Mouse (Mus musculus) midbrain, embryonic 10.5 days (tissue): Measurements from ENCODE around the gene Usp40. TPM values are rescaled to one million over a fixed set of nuclear protein-coding genes. Genes with fewer than 3 reads are reported as not detected.

Experiments
- DNase-seq: peaks from one replicate; pipeline ENCODE4 v3.0.0-alpha.2; 2017; ENCODE audit warnings: low spot score
- H3K27ac ChIP-seq: fragments of 300-500 bp; sonication (generic); replicated peaks from 2 replicates; pipeline ENCODE4 v1.5.1; 2016; ENCODE audit warnings: mild to moderate bottlenecking
- H3K27me3 ChIP-seq: fragments of 300-500 bp; sonication (generic); 2 replicates; pipeline ENCODE4 v1.6.1; 2016; ENCODE audit warnings: low read depth, mild to moderate bottlenecking; ENCODE audit not compliant: poor library complexity, severe bottlenecking
- H3K36me3 ChIP-seq: fragments of 300-500 bp; sonication (generic); 2 replicates; pipeline ENCODE4 v1.6.1; 2016; ENCODE audit warnings: mild to moderate bottlenecking, moderate library complexity
- H3K4me1 ChIP-seq: fragments of 300-500 bp; sonication (generic); 2 replicates; pipeline ENCODE4 v1.6.1; 2016
- H3K4me3 ChIP-seq: fragments of 300-500 bp; sonication (generic); 2 replicates; pipeline ENCODE4 v1.5.1; 2016; ENCODE audit warnings: mild to moderate bottlenecking, moderate library complexity
- H3K9me3 ChIP-seq: fragments of 300-500 bp; sonication (generic); replicated peaks from 2 replicates; pipeline ENCODE4 v1.6.1; 2016; ENCODE audit warnings: mild to moderate bottlenecking
- WGBS: fragments of 180-500 bp; shearing (Covaris S2); methylation state at CpG from one replicate; pipeline ENCODE4 v1.1.7; 2016; 5-methylcytosine and 5-hydroxymethylcytosine counted together
- polyA plus RNA-seq: library from polyadenylated mRNA; unstranded; fragments of >200 nt; fragmentation: Nextera tagmentation; extraction: Ambion mirVana; gene quantifications from 2 replicates; pipeline ENCODE4 v1.2.1, GENCODE M21; 2016

Gene Usp40
- polyA plus RNA-seq, 1 experiment from 2014 or later, result 30.9 TPM

DNA sequence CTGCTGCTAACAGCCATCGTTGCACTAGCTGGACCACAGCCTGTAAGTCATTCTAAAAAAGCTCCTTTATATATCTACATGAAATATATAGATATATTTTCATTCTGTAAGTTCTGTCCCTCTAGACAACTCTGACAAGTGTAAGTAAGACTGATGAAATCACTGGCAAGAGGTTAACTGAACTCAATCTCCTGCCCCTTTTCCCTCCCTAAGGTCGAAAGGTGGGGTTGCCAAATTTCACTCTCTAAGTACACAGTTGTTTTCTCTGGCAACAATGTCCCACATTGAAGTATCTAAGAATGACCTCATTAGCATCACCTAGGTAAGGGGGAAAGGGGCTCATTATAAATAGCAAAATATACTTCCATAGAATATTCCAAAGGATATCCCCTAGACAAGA is 15.6 kb downstream of the Usp40 start:
- H3K36me3 ChIP-seq, result peaks cover 97% of the 10 kb centered on the region
- no peak overlapping the region for H3K4me3 ChIP-seq
- 94% methylated on average over 2 of the region's 2 CpGs for WGBS

DNA sequence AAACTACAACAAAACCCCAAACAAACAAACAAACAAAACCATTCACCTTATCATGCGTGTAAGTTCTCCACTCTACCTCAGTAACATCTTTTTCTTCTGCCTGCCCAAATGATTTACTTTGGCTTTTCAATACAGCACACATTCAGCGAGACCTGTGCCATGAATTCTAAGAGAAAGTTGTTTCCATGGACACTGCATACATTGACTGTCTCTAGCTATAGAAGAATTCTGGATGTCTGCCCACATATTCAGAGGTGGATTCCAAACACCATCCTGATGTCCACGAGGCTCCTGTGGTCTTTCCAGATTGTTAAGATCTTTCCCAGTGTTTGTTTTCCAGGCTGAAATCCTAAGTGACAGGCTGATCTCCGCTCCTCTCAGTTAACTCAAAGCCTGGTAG is 26.1 kb downstream of the Usp40 start:
- no peak overlapping the region for H3K27ac ChIP-seq
- 88% methylated on average over 4 of the region's 4 CpGs for WGBS
- H3K4me1 ChIP-seq, result no peaks in the 10 kb centered on the region
- H3K36me3 ChIP-seq, result peaks cover 99% of the 10 kb centered on the region
- no peak for DNase-seq
- H3K9me3 ChIP-seq, result no peaks in the 10 kb centered on the region
- no peaks in the 10 kb centered on the region for H3K27me3 ChIP-seq
- H3K4me3 ChIP-seq, result no peak overlapping the region

More for the DNA sequence above, 15.6 kb downstream of the Usp40 start:
- Histone ChIP-seq H3K27me3 (no peaks in the 10 kb centered on the region), H3K9me3 (no peaks in the 10 kb centered on the region), H3K27ac (no peak overlapping the region), H3K4me1 (no peaks in the 10 kb centered on the region)
- DNase-seq, result no peak

DNA sequence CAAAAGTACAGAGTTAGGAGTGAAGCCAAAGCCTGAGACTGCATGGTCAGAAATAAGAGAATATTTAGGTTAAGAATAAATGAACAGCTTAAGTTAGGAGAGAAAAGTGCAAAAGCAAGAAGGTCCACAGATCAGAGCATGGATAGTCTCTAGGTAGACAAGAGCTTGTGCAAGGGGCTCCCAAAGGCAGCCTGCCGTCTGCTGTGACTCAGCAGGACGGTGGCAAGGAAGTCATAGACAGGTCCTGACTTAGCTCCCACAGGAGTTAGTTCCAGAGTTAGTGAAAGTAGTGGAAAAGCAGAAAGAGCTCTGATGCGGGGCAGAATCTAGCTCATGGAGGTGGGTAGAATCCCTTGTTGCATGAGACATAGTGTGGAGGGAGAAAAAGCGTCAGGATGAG is 38.0 kb downstream of the Usp40 start:
- H3K36me3 ChIP-seq, result peaks cover 60% of the 10 kb centered on the region
- H3K4me3 ChIP-seq, result no peak overlapping the region
- no peaks in the 10 kb centered on the region for H3K9me3 ChIP-seq
- H3K4me1 ChIP-seq, result peaks cover 12% of the 10 kb centered on the region
- peaks cover 17% of the 10 kb centered on the region; the same call in 1 of the 2 replicates for H3K27me3 ChIP-seq
- no peak overlapping the region for H3K27ac ChIP-seq
- 88% methylated on average over 4 of the region's 4 CpGs for WGBS
- no peak for DNase-seq

DNA sequence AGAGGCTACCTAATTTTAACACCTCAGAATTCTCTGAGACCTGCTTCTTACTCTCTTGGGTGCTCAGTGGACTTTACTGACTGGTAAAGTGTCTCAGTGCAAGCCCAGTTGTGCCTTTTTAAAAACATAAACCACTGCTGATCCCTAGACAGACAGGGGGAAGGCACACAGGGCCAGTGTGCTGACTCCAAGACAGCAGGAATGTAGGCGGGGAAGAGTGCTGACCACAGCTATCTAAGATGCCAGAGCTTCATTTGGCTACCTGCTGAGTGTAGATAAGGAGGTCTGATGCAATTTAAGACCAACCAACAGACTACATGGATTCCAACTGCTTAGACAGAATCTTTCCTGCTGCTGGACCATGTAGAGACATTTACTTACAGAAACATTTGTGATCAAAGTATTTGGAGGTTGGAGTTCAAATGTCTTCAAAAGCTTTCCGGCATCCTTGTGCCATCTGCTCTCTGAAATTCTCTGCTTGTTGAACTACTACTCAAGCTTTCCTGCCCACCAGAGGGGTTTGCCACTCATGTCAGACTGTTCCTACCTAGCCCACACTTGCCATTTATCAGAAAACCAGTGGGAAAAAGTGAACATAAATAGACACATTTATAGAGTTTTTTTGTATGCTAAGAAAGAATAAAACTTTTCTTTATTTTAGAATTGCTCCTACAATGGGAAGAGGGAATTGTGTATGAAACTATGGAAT is 46.7 kb downstream of the Usp40 start:
- no peak for DNase-seq
- Histone ChIP-seq H3K4me1 (peaks cover 16% of the 10 kb centered on the region), H3K9me3 (no peaks in the 10 kb centered on the region), H3K4me3 (no peak overlapping the region), H3K27ac (peak overlapping the region; percentile 64; the same call in 1 of the 2 replicates), H3K36me3 (peaks cover 79% of the 10 kb centered on the region), H3K27me3 (no peaks in the 10 kb centered on the region)
- WGBS, result 83% methylated on average over 2 of the region's 2 CpGs

DNA sequence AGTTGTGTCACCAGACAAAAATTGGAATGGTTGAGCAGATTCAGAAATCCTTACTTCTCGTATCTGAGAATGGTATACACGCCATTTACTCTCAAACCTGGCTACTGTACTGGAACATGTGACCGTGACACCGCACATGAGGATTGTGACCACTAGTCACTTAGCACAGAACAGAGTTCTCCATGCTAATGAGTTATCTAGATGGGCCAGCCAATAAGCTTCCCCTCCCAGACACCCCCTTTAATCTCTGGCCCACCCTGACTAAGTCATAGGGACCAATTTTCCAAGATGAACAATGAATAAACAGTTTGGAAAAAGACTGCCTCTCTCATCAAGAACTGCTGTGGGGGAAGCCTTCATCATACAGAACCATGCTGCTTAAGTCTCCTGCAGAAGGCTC is 47.6 kb downstream of the Usp40 start:
- H3K4me3 ChIP-seq, result no peak overlapping the region
- peak overlapping the region; percentile 64; the same call in 1 of the 2 replicates for H3K27ac ChIP-seq
- no peaks in the 10 kb centered on the region for H3K27me3 ChIP-seq
- no peaks in the 10 kb centered on the region for H3K9me3 ChIP-seq
- peaks cover 16% of the 10 kb centered on the region for H3K4me1 ChIP-seq
- peaks cover 79% of the 10 kb centered on the region for H3K36me3 ChIP-seq
- DNase-seq, result no peak
- 91% methylated on average over 4 of the region's 4 CpGs for WGBS

DNA sequence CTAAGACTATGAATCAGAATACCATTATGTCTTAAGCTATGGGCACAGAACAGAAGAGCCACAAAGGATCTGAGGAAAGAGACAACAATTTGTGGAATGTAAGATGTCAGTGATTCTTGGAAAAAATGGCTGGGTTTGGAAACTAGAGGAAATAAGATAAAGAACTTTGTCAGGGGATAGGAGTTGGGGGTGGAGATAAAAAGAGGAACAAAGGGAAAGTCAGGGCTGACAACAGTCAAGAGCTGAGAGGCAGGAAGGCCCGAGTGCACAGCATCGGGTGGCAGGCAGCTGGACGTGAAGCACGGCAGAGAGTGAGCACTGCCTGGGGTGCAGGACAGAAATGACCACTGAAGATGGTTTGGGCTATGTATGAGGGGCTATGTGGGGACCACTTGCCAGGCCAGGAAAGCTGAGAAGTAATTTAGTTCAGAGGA is 48.3 kb downstream of the Usp40 start:
- peak overlapping the region; percentile 64; the same call in 1 of the 2 replicates for H3K27ac ChIP-seq
- WGBS, result 26% methylated on average over 4 of the region's 4 CpGs
- H3K36me3 ChIP-seq, result peaks cover 82% of the 10 kb centered on the region
- no peaks in the 10 kb centered on the region for H3K9me3 ChIP-seq
- no peaks in the 10 kb centered on the region for H3K27me3 ChIP-seq
- peaks cover 16% of the 10 kb centered on the region for H3K4me1 ChIP-seq
- no peak overlapping the region for H3K4me3 ChIP-seq
- no peak for DNase-seq

DNA sequence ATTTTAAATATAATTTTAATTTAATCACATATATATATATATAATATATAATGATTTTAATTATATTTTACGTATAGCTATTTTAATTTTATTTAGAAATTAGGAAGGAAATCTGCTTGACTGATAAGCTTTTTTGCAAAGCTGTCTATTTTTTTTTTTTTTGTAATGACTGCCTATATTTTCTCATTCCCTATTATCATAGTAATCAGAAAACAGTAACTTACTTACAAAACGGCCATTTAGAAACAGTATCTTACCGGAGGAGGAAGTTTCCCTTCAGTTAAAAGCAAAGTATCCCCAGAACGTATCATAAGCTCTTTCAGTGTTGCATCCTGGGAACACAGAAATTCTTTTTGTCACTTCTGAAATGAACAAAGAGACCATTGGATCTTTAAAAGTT is 48.8 kb downstream of the Usp40 start:
- no peaks in the 10 kb centered on the region for H3K27me3 ChIP-seq
- H3K36me3 ChIP-seq, result peaks cover 84% of the 10 kb centered on the region
- peaks cover 16% of the 10 kb centered on the region for H3K4me1 ChIP-seq
- H3K4me3 ChIP-seq, result no peak overlapping the region
- no peaks in the 10 kb centered on the region for H3K9me3 ChIP-seq
- 82% methylated on average over 4 of the region's 4 CpGs for WGBS
- DNase-seq, result no peak
- H3K27ac ChIP-seq, result no peak overlapping the region

DNA sequence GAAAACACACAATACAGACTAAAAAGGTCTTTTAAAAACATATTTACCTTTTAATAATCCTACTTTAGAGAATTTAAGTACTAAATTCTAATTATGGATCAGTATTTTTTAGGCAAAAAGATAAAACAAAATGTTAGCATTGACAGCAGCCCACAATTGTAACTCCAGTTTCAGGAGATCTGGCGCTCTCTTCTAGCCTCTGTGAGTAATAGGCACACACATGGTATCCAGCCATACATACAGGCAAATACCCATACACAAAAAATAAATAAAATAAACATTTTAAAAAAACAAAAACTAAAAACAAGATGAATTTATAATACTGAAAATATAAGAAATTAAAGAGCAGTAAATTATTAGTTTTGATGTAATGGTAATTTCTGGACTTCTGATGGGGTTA is 49.4 kb downstream of the Usp40 start:
- no peak overlapping the region for H3K4me3 ChIP-seq

DNA sequence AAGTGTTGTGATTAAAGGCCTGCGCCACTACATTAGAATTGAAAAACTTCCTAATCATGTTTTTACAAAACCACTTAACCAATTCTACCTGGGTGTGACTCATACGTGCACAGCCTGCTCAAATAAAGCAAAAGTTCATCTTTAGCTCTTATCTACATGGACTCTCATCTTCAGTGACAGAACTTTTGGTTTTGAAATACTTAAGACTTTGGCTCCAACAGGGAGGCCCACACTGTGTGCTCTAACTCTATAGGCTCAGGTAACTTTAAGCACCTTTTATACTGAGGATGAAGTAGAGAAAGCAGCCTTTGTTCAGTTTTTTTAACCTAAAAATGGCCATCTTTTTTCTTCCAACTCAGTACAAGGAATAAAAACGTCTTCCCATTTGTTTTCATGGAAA is 55.3 kb downstream of the Usp40 start:
- no peak for DNase-seq
- Histone ChIP-seq H3K9me3 (no peaks in the 10 kb centered on the region), H3K27ac (no peak overlapping the region), H3K36me3 (peaks cover 94% of the 10 kb centered on the region), H3K4me3 (no peak overlapping the region), H3K4me1 (no peaks in the 10 kb centered on the region), H3K27me3 (no peaks in the 10 kb centered on the region)
- 87% methylated on average over 3 of the region's 3 CpGs for WGBS

More for the DNA sequence above, 49.4 kb downstream of the Usp40 start:
- Histone ChIP-seq H3K27ac (no peak overlapping the region), H3K4me1 (peaks cover 16% of the 10 kb centered on the region), H3K9me3 (no peaks in the 10 kb centered on the region), H3K36me3 (peaks cover 84% of the 10 kb centered on the region), H3K27me3 (no peaks in the 10 kb centered on the region)
- WGBS, result 95% methylated on average over 1 of the region's 1 CpGs
- DNase-seq, result no peak

DNA sequence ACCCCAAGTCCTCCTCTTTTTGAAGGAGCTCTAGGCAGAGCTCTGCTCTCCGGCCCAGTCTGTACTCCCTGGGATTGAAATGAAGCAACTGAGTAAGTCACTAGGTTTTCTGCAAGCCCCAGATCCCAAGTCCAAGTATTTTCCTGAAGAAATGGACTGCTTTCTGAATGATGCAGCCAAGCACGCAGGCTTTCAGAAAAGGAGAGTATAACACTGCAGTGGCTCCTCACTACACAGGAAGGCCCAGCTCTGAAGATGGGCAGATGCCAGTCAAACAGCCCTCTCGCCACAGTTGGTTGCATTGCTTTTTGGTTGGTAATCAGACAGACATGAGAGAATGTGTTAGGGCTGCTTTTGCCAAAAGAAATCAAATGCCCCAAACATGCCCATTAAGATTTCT is 56.7 kb downstream of the Usp40 start:
- Histone ChIP-seq H3K9me3 (no peaks in the 10 kb centered on the region), H3K27me3 (no peaks in the 10 kb centered on the region), H3K4me3 (no peak overlapping the region), H3K36me3 (peaks cover 97% of the 10 kb centered on the region), H3K27ac (no peak overlapping the region), H3K4me1 (no peaks in the 10 kb centered on the region)
- 93% methylated on average over 3 of the region's 3 CpGs for WGBS
- no peak for DNase-seq

DNA sequence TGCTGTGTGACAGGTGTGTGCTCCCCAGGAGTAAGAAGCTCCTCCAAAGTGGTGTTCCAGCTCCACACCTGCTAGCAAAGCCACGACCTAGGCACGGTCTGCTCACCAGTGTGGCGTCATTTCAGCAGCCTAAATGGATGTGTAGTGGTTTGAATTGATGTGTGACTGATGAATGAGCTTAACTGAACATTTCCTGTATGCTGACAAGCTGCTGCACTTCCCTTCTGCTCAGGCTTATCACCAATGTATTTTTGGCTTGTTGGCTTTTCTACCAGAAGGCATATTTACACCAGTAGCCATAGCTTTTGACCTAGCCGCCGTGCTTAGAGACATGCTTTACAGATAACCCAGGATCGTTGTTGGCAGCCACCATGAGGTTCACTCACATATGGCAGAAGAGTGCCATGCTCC is 60.7 kb downstream of the Usp40 start:
- Histone ChIP-seq H3K27me3 (no peaks in the 10 kb centered on the region), H3K4me3 (no peak overlapping the region), H3K36me3 (peaks cover 98% of the 10 kb centered on the region), H3K4me1 (no peaks in the 10 kb centered on the region), H3K9me3 (no peaks in the 10 kb centered on the region), H3K27ac (no peak overlapping the region)
- DNase-seq, result no peak
- 95% methylated on average over 6 of the region's 6 CpGs for WGBS

DNA sequence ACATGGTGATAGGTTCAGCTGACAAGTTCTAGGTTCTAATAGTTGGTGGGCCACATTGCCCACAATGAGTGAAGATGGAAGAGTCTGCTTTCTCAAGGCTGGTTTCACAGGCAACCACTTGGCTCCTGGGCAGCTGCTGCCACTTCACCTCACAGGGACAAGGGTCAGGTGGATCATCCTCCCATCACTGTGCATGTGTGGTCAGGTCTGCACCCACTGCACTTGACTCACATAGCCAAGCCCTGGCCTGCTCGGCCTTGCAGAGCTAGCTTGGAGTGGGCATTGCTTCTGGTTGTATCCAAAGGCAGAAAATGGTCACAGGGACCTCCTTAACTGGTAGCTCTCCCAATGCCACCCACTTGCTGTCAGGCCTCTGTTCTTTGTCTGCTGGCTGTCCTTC is 66.6 kb downstream of the Usp40 start:
- DNase-seq, result no peak
- H3K9me3 ChIP-seq, result no peaks in the 10 kb centered on the region
- H3K36me3 ChIP-seq, result peaks cover 100% of the 10 kb centered on the region
- no peaks in the 10 kb centered on the region for H3K27me3 ChIP-seq
- H3K4me1 ChIP-seq, result no peaks in the 10 kb centered on the region
- whole genome bisulfite sequencing, result 93% methylated on average over 1 of the region's 1 CpGs
- H3K27ac ChIP-seq, result no peak overlapping the region
- no peak overlapping the region for H3K4me3 ChIP-seq

DNA sequence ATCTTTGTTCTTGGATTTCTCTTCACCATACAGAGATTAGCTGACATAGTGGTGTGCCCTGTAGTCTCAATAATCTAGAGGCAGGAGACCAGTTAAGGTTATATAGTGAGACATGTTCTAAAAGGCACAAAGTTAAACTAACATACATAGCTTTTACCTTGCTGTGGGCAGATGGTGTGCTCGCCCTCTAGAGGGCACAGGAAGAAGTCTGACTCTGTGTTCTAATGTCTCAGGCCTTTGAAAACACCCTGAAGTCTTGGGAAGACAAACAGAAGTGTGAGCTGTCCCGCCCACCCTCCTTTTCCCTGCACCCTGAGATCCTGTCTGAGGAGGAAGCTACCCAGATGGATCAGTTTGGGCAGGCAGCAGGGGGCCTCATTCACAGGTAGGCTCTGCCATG is 71.8 kb downstream of the Usp40 start:
- WGBS, result 55% methylated on average over 2 of the region's 2 CpGs
- H3K36me3 ChIP-seq, result peaks cover 98% of the 10 kb centered on the region
- no peak for DNase-seq

More for the DNA sequence above, 71.8 kb downstream of the Usp40 start:
- H3K9me3 ChIP-seq, result no peaks in the 10 kb centered on the region
- no peaks in the 10 kb centered on the region for H3K27me3 ChIP-seq
- H3K4me3 ChIP-seq, result no peak overlapping the region
- H3K27ac ChIP-seq, result no peak overlapping the region
- no peaks in the 10 kb centered on the region for H3K4me1 ChIP-seq
